Mouse (Mus musculus): ENCODE measurements around the gene Olfr313. TPM values are rescaled to one million over a fixed set of nuclear protein-coding genes. Genes with fewer than 3 reads are reported as not detected.
"Not testable (repeated sequence)": the region's sequence is repeated elsewhere in the genome, so short reads cannot be mapped to it uniquely, and the experiment has no call there.

The Olfr313 gene
- not detected in 2 replicates for polyA plus RNA-seq (2016; fragmentation: Nextera tagmentation; extraction: Ambion mirVana)

DNA sequence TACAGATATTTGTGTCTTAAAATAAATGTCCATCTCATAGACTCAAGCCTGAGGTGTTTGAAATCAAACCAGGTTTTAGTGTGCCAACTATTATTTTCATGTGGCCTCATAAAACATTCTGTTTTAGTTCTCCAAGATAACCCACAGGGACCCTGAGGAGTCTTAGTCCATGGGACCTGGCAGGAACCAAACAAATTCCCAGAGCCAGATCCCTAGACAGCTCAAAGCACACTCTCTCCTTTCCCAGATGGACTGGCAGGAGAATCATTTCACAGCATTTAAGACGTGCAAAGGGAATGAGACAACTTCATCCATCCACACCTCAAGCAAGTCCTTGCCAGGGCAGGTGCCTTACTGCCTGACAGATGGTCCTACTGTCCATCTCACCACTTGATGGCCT, at the start of gene Olfr313:
TSS of gene Olfr313 (plus strand) at position 301 of the 400 bp plus-strand sequence.
- H3K36me3 ChIP-seq (replicated peaks); H3K4me3 ChIP-seq; H3K9me3 ChIP-seq; H3K27ac ChIP-seq; H3K27me3 ChIP-seq (ENCODE audit: poor library complexity, severe bottlenecking); DNase-seq (ENCODE audit: extremely low spot score, low spot score); H3K4me1 ChIP-seq: not testable (repeated sequence)
- 64% methylated on average over 1 of the region's 1 CpGs for WGBS

DNA sequence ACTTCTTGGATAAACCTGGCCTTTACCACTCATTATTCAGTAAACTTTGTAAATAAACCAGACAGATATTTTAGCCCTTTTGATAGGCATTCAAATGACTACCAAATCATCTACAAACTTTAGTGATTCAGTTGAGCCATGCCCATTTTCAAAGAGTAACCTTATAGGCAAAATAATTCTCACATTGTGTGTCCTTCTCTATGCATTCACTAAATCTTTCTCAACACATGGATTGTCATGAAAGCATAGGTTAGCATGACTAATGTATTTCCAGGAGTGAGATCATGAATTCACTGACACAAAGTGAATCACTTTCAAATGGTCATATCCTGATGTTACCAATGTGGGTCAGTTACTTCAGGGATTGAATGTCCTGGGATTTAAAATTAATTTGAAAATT, 41.9 kb upstream of the Olfr313 start, which contains the start of gene Olfr315:
TSS of gene Olfr315 (plus strand) at position 301 of the 400 bp plus-strand sequence.
- Histone ChIP-seq H3K4me1 (no peaks in the 10 kb centered on the region), H3K36me3 (replicated peaks) (no peaks in the 10 kb centered on the region), H3K4me3 (no peak within 1 kb of the TSS), H3K9me3 (no peaks in the 10 kb centered on the region), H3K27me3 (ENCODE audit: poor library complexity, severe bottlenecking) (no peaks in the 10 kb centered on the region), H3K27ac (no peak within 1 kb of the TSS)
- no peak for DNase-seq (ENCODE audit: extremely low spot score, low spot score)

DNA sequence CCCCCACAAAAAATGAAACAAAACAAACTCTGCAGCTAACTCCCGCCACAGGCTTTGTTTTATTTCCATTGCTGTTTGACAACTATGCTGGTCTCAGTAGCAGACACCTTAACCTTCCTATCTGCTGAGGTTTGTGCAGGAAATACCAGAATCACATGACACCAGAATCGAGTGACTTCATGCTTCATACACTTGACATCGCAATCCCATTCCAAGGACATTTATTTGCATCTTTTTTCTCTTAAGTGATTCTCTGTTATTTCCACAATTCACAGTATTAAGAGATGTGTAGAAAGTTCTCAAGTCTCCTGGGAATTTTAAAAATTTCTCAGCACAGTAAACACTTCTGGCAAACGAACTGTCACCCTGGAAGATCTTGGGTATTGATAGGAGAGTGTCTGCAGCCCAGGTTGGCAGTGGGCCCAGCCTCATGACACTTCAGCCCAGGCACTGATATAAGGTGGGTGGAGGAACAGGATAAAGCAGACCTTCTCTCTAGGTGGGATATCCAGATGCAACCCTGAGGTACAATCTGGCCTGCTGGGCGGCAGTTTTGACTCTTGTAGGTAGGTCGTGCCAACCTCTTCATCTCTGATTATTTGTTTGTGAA, 32.2 kb upstream of the Olfr313 start, which contains the start of gene Olfr314:
TSS of gene Olfr314 (plus strand) at position 473 of the 610 bp plus-strand sequence.
- no peak within 1 kb of the TSS for H3K4me3 ChIP-seq
- no peaks in the 10 kb centered on the region for H3K27me3 ChIP-seq (ENCODE audit: poor library complexity, severe bottlenecking)
- no peaks in the 10 kb centered on the region for H3K36me3 ChIP-seq (replicated peaks)
- DNase-seq (ENCODE audit: extremely low spot score, low spot score) = no peak
- WGBS = 90% methylated on average over 6 of the region's 6 CpGs
- H3K27ac ChIP-seq = no peak within 1 kb of the TSS
- H3K9me3 ChIP-seq = no peaks in the 10 kb centered on the region
- no peaks in the 10 kb centered on the region for H3K4me1 ChIP-seq

DNA sequence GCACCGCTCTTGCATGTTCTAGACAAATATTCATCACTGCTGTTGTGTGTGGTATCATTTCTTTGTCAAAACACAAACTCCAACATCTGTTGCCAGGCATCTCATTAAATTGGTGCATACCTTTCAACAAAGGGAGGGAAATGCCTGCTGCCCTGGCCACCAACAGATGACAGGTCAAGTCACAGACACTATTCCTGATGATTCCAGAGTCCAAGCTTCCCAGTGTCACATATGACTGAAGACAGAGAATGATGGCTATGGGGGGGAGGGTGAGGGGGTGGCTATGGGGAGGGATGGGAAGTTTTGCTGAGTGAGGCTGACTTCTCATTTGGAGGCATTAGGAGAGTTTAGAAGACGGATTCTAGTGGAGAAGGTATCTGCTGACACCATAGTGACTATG, 30.6 kb upstream of the Olfr313 start:
- H3K36me3 ChIP-seq (replicated peaks) = no peaks in the 10 kb centered on the region
- H3K4me1 ChIP-seq = 0 out of 2 replicates have a peak, but pooled peaks cover under 1% of the 10 kb centered on the region
- no peak overlapping the region for H3K27ac ChIP-seq
- no peak overlapping the region for H3K4me3 ChIP-seq
- no peaks in the 10 kb centered on the region for H3K9me3 ChIP-seq
- H3K27me3 ChIP-seq (ENCODE audit: poor library complexity, severe bottlenecking) = no peaks in the 10 kb centered on the region
- 92% methylated on average over 2 of the region's 2 CpGs for WGBS
- no peak for DNase-seq (ENCODE audit: extremely low spot score, low spot score)

DNA sequence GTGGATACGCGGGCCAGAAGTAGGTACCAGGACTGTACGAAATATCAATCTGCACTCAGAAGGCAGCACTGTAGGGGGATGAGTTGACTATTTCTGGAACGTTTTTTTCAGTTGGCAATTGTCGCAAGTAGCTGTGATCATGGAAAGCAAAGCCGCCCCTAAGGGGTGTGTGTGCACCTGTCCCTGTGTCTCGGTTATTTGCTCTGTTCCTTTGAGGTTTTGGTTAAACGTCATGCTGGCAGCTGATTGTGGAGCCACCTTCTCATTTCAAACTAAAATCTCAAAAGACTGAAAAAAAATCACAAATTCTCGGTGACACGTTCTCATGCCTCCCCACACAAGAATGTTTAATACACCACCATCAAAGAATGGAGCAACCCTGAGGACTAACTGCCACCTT, 27.1 kb upstream of the Olfr313 start:
- no peaks in the 10 kb centered on the region for H3K27me3 ChIP-seq (ENCODE audit: poor library complexity, severe bottlenecking)
- 0 out of 2 replicates have a peak, but pooled peaks cover 8% of the 10 kb centered on the region for H3K4me1 ChIP-seq
- DNase-seq (ENCODE audit: extremely low spot score, low spot score) = no peak
- H3K27ac ChIP-seq = no peak overlapping the region
- 93% methylated on average over 10 of the region's 10 CpGs for WGBS
- no peak overlapping the region for H3K4me3 ChIP-seq
- no peaks in the 10 kb centered on the region for H3K36me3 ChIP-seq (replicated peaks)
- no peaks in the 10 kb centered on the region for H3K9me3 ChIP-seq

DNA sequence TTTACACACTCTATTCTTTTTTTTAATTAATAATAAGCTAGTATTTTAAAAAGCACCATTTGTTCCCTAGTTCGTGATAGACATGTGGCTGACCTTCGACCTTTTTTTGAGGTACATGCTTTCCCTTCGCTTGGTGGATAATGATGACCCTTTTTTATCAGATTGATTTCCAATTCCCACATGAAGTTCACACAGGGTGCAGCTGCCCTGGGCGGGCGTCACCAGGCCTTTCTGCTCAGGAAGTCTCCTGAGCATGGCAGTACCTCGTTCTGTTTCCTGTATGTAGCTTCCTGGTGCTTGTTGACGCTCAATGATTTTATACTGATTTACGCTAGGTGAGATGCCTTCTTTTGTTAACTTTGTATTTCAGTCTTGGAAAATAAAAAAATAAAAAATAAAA, 26.5 kb upstream of the Olfr313 start:
- no peak overlapping the region for H3K4me3 ChIP-seq
- DNase-seq (ENCODE audit: extremely low spot score, low spot score) = no peak
- no peaks in the 10 kb centered on the region for H3K9me3 ChIP-seq
- no peak overlapping the region for H3K27ac ChIP-seq
- WGBS = 91% methylated on average over 8 of the region's 8 CpGs
- H3K27me3 ChIP-seq (ENCODE audit: poor library complexity, severe bottlenecking) = no peaks in the 10 kb centered on the region
- no peaks in the 10 kb centered on the region for H3K36me3 ChIP-seq (replicated peaks)
- H3K4me1 ChIP-seq = 0 out of 2 replicates have a peak, but pooled peaks cover 8% of the 10 kb centered on the region

DNA sequence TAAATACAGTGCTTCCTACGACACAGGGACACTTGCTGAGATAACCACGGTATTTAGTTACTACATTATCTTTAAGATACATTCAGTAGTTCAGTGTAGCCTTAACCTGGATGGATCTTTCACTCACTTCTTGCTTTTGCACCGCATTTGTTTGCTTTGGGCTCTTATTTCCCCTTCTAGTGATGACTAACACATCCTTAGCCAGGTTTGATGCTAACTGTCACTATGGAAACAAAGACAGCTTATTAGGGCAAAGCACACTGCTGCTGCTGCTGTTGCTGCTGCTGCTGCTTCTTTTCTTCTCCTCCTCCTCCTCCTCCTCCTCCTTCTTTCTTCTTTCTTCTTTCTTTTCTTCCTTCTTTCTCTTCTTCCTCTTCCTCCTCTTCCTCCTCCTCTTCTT, 25.3 kb upstream of the Olfr313 start:
- 25% methylated on average over 3 of the region's 3 CpGs for WGBS
- Histone ChIP-seq H3K4me1 (0 out of 2 replicates have a peak, but pooled peaks cover 8% of the 10 kb centered on the region), H3K9me3 (no peaks in the 10 kb centered on the region), H3K36me3 (replicated peaks) (no peaks in the 10 kb centered on the region), H3K4me3 (no peak overlapping the region), H3K27ac (no peak overlapping the region), H3K27me3 (ENCODE audit: poor library complexity, severe bottlenecking) (no peaks in the 10 kb centered on the region)
- DNase-seq (ENCODE audit: extremely low spot score, low spot score) = no peak

DNA sequence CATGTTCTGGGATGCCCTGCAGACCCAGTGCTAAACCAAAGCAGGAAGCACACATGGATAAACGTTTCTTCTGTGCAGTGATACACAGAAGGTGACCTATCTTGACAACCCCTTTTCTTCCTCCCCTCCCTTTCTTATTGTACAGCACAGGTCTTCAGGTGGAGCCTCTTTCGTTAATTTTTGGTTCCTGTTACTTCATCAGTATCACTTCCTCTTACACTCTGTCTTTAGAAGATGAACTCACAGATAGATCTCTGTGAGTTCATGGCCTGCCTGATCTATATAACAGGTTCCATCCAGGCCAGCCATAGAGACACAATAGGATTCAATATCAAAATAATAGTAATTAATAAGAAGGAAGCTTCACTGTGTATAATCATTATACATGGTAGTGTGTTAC, 24.7 kb upstream of the Olfr313 start:
- H3K27me3 ChIP-seq (ENCODE audit: poor library complexity, severe bottlenecking) = no peaks in the 10 kb centered on the region
- no peaks in the 10 kb centered on the region for H3K36me3 ChIP-seq (replicated peaks)
- 0 out of 2 replicates have a peak, but pooled peaks cover 8% of the 10 kb centered on the region for H3K4me1 ChIP-seq
- 64% methylated on average over 2 of the region's 2 CpGs for WGBS
- no peak overlapping the region for H3K27ac ChIP-seq
- no peaks in the 10 kb centered on the region for H3K9me3 ChIP-seq
- DNase-seq (ENCODE audit: extremely low spot score, low spot score) = no peak
- H3K4me3 ChIP-seq = no peak overlapping the region

DNA sequence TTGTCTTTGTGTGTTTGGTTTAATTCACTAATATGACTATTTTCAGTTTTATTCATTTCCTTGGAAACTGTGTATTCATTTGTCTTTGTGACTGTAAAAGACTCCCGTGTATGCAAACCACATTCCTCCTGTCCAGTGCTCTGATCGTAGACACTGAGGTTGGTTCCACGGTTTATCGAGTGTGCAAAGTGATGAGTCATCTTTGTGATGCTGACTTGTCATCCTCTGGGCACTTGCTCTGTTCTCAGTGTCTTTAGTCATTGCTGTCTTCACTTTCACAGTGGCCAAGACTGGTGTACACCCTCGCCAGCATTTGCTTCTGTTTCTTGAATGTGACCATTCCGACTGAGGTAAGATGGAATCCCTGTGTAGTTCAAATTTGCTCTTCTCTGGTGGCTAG, 24.2 kb upstream of the Olfr313 start:
- Histone ChIP-seq H3K36me3 (replicated peaks) (no peaks in the 10 kb centered on the region), H3K4me1 (0 out of 2 replicates have a peak, but pooled peaks cover 8% of the 10 kb centered on the region), H3K27me3 (ENCODE audit: poor library complexity, severe bottlenecking) (no peaks in the 10 kb centered on the region), H3K9me3 (no peaks in the 10 kb centered on the region), H3K4me3 (no peak overlapping the region), H3K27ac (no peak overlapping the region)
- 90% methylated on average over 6 of the region's 6 CpGs for WGBS
- DNase-seq (ENCODE audit: extremely low spot score, low spot score) = no peak

DNA sequence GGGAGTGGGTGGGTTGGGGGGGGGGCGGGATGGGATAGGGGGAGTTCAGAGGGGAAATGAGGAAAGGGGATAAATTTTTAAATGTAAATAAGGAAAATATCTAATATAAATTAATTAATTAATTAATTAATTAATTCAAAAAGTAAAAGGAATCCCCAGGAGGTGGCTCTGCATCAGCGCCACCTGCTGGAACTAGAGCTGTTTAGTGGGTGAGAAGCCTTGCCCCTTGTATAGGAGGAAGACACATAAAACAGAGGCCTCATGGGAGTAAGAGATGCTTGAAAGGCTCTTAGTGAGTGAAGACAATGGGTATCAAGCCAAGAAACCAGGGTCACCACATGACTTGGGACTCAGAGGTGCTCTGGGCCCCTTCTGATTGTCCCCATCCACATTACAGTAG, 18.9 kb upstream of the Olfr313 start:
- Histone ChIP-seq H3K9me3 (no peaks in the 10 kb centered on the region), H3K27me3 (ENCODE audit: poor library complexity, severe bottlenecking) (no peaks in the 10 kb centered on the region), H3K27ac (no peak overlapping the region), H3K36me3 (replicated peaks) (no peaks in the 10 kb centered on the region), H3K4me3 (no peak overlapping the region), H3K4me1 (no peaks in the 10 kb centered on the region)
- DNase-seq (ENCODE audit: extremely low spot score, low spot score) = no peak
- 90% methylated on average over 2 of the region's 2 CpGs for WGBS

DNA sequence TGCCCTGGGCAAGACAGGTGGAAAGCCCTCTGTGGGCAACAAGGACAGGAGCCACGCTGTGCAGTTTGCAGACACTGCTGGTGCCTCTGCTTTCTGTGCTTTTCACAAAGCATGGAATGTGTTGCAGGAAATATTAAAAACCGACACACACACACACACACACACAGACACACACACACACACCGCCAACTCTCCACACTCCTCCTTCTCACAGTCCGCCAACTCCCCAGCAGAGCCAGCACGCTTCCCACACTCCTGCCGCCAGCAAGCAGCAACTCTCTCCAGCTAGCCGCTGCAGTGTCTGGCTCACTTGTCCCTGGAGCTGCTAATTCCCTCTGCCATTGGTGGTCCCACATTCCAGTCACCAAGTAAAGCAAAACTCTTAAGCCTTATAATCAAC, 17.9 kb upstream of the Olfr313 start:
- no peak overlapping the region for H3K27ac ChIP-seq
- peaks cover 9% of the 10 kb centered on the region for H3K4me1 ChIP-seq
- no peaks in the 10 kb centered on the region for H3K9me3 ChIP-seq
- H3K27me3 ChIP-seq (ENCODE audit: poor library complexity, severe bottlenecking) = no peaks in the 10 kb centered on the region
- H3K36me3 ChIP-seq (replicated peaks) = no peaks in the 10 kb centered on the region
- 79% methylated on average over 7 of the region's 7 CpGs for WGBS
- no peak for DNase-seq (ENCODE audit: extremely low spot score, low spot score)
- no peak overlapping the region for H3K4me3 ChIP-seq

DNA sequence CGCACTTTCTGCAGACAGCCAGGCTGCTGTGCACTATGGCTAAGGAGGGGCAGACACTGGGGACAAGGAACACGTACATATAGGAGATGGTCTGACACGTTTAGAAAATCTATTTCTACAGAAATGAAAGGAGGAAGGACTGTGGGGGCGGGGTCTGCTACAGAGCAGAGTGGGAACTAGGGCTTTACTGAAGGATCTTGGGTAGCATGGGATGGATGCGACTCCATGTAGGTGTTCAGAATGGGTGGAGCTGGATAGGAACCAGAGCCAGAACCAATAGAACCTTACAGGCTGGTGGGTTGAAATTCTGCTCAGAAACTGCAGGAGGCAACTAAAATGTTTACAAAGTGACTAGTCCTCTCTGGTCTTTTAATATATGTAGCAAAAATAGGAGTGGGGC, 15.1 kb upstream of the Olfr313 start:
- 80% methylated on average over 5 of the region's 5 CpGs for WGBS
- no peaks in the 10 kb centered on the region for H3K27me3 ChIP-seq (ENCODE audit: poor library complexity, severe bottlenecking)

DNA sequence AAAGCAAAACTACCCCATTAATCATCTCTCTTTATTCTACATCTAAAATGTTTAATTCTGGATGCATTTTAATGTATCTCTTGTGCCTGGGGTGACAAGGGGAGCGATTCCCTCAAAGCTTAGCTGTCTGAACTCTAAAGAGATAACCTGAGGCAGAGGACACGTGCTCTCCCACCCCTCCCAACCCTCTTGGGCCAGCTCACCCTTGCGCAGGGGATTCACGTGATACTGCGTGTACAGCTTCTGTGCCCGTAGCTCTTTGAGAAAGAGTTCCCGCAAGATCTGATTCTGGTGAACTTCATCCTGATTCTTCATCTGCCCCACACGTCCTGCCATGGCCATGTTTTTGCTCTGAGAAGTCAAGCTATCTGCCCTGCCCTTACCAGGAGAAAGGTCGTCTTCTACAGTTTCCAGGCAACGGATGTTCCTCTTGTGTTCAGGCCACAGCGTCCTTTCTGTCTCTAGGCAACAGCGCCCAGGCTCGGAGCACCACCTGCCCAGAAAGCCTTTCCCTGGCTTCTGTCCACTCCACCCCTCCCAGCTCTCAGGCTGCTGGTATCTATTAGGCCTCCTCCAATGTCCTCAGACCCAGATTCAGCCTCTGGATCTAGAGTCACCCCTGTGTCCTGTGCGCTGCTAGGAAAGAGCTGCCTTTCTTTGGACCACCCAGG, 13.1 kb upstream of the Olfr313 start, which contains the start of gene Fam183b:
TSS of gene Fam183b (minus strand) at position 403 of the 671 bp plus-strand sequence.
- H3K27ac ChIP-seq = 0 out of 2 replicates have a peak within 1 kb of the TSS, but pooled peaks have one; percentile 35
- H3K27me3 ChIP-seq (ENCODE audit: poor library complexity, severe bottlenecking) = no peaks in the 10 kb centered on the region
- H3K4me1 ChIP-seq = peaks cover 17% of the 10 kb centered on the region
- H3K36me3 ChIP-seq (replicated peaks) = no peaks in the 10 kb centered on the region
- no peaks in the 10 kb centered on the region for H3K9me3 ChIP-seq
- H3K4me3 ChIP-seq = peak within 1 kb of the TSS; percentile 21; the same call in 1 of the 2 replicates
- DNase-seq (ENCODE audit: extremely low spot score, low spot score) = peak; percentile 21
- WGBS = 35% methylated on average over 14 of the region's 14 CpGs

More for the DNA sequence above, 15.1 kb upstream of the Olfr313 start:
- H3K4me1 ChIP-seq = peaks cover 17% of the 10 kb centered on the region
- H3K9me3 ChIP-seq = no peaks in the 10 kb centered on the region
- H3K4me3 ChIP-seq = no peak overlapping the region
- no peak for DNase-seq (ENCODE audit: extremely low spot score, low spot score)
- no peak overlapping the region for H3K27ac ChIP-seq
- H3K36me3 ChIP-seq (replicated peaks) = no peaks in the 10 kb centered on the region
